Mouse (Mus musculus) urinary bladder, postnatal 14 days (tissue): ENCODE results near the gene Lamtor2.

ENCODE experiments used
- DNase-seq: peaks from one replicate; pipeline ENCODE4 v3.0.0; 2021; ENCODE audit warnings: low spot score

Gene Lamtor2

GRCm38 (mm10) chr3:88525021-88525420, 27.9 kb downstream of the Lamtor2 start:
- no peak for DNase-seq

- DNase-seq, result no peak
These were observed 29.8 kb downstream of the Lamtor2 start for GRCm38 (mm10) chr3:88523027-88523426.

GRCm38 (mm10) chr3:88521803-88522331, 31.0 kb downstream of the Lamtor2 start:
- peak; percentile 68 for DNase-seq

GRCm38 (mm10) chr3:88521156-88521555, 31.7 kb downstream of the Lamtor2 start:
- no peak for DNase-seq

GRCm38 (mm10) chr3:88520078-88520477, 32.8 kb downstream of the Lamtor2 start:
- no peak for DNase-seq

GRCm38 (mm10) chr3:88518411-88518810, 34.5 kb downstream of the Lamtor2 start:
- DNase-seq, result no peak

- no peak for DNase-seq
These were observed 36.5 kb downstream of the Lamtor2 start for GRCm38 (mm10) chr3:88516407-88516806.

GRCm38 (mm10) chr3:88515095-88515386, 37.8 kb downstream of the Lamtor2 start:
- no peak for DNase-seq

- no peak for DNase-seq
These were observed 38.4 kb downstream of the Lamtor2 start for GRCm38 (mm10) chr3:88514231-88515094.

- DNase-seq, result no peak
These were observed 39.2 kb downstream of the Lamtor2 start for GRCm38 (mm10) chr3:88513546-88514115.

- no peak for DNase-seq
These were observed 39.9 kb downstream of the Lamtor2 start for GRCm38 (mm10) chr3:88512896-88513545.

GRCm38 (mm10) chr3:88512141-88512895, 40.6 kb downstream of the Lamtor2 start:
- DNase-seq, result no peak

- no peak for DNase-seq
These were observed 41.3 kb downstream of the Lamtor2 start for GRCm38 (mm10) chr3:88511559-88511958.

GRCm38 (mm10) chr3:88510421-88511289, 42.2 kb downstream of the Lamtor2 start:
- no peak for DNase-seq

- peak; percentile 97 for DNase-seq
These were observed 43.0 kb downstream of the Lamtor2 start, which contains the start of gene Lmna for GRCm38 (mm10) chr3:88509692-88510420. TSS of gene Lmna (minus strand) at chr3:88509956.

GRCm38 (mm10) chr3:88509250-88509649, 43.6 kb downstream of the Lamtor2 start:
- no peak for DNase-seq

- DNase-seq, result no peak
These were observed 47.1 kb downstream of the Lamtor2 start for GRCm38 (mm10) chr3:88505765-88506164.

- DNase-seq, result no peak
These were observed 47.8 kb downstream of the Lamtor2 start for GRCm38 (mm10) chr3:88505081-88505480.

- DNase-seq, result no peak
These were observed 48.8 kb downstream of the Lamtor2 start for GRCm38 (mm10) chr3:88503881-88504746.

- DNase-seq, result peak; percentile 86
These were observed 49.4 kb downstream of the Lamtor2 start for GRCm38 (mm10) chr3:88503505-88503863.
